Mouse (Mus musculus) heart, adult 8-10 months (tissue): ENCODE results near the gene Pdia6. TPM values are rescaled to one million over a fixed set of nuclear protein-coding genes. Genes with fewer than 3 reads are reported as not detected.
A peak's percentile ranks its signal among the peaks of the same experiment; 100 is the strongest.

Experiments
- DNase-seq: peaks from one replicate; pipeline ENCODE4 v3.0.0; 2022; ENCODE audit warnings: low spot score
- total RNA-seq, 4 experiments: library from RNA; stranded (reverse); gene quantifications; 2 replicates each; pipeline ENCODE4 v1.2.4; 2022

Pdia6 gene
- total RNA-seq, 4 experiments from 2014 or later = 84.8 to 109 (median 93.8) TPM

DNA sequence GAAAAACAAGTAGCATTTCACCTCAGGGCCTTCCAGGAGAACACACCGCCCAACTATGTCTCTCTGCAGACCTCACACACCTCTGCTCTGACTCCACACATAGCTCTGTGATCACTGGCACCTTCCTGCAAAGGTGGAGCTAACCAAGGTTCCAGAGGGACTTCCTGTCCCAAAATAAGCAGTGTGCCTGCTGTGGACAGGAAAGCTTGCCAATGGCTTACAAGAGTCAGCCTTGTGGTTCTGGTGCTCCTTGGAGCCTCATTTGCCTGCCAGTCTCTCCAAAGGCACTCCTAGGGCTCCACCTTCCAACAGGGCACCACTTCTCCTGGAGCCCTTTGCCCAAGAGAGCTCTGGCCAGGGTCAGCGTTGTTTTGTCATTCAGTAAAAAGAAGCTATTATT, 1.5 kb upstream of the Pdia6 start:
- no peak for DNase-seq

DNA sequence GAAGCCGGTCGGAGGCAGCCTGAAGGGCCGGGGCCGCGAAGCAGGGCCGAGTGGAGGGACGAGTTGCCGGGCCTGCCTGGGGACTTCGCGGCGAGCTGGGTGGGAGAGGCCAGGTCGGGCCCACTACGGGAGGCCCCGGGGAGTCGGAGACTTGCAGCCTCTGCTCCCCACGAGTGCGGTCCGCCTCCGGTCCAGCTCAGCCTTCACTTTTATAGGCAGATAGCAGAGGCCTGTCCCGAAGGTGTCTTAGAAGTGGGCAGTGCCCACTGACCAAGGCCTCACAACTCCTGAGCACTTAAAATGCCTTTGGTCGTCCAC, 287 bp downstream of the Pdia6 start:
- DNase-seq = no peak

DNA sequence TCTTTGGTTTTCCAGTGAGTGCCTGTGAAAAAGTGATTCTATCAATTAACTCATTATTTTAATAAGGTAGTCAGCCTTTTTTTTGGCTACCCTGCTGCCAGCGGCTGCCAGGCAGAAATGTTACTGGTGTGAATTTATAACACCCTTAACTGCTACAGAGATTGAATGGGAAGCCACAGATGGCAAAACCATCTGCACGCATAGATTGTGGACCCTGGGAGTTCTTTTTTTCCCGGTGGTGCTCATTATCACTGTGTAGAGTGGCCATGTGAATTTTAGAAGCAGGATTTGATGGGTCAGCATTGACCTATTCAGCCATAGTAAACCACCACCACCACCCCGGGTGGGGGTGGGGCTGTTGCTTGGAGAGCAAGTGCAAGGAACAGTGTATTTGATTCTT, 971 bp downstream of the Pdia6 start:
- DNase-seq = no peak

DNA sequence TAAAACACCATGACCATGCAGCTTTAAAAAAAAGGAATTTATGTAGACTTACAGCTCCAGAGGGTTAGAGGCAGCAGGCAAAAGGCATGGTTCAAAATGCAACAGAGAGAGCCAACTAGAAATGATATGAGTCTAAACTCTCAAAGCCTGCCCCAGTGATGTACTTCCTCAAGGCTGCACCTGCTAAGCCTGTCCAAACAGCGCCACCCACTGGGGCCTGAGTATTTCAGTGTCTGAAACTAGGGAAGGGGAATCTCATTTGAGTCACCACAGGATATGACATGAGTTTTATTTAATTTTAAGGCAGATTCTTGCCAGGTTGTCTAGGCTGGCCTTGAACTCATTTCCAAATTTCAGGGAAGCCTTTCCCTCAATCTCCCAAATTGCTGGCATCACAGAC, 4.9 kb downstream of the Pdia6 start:
- no peak for DNase-seq

DNA sequence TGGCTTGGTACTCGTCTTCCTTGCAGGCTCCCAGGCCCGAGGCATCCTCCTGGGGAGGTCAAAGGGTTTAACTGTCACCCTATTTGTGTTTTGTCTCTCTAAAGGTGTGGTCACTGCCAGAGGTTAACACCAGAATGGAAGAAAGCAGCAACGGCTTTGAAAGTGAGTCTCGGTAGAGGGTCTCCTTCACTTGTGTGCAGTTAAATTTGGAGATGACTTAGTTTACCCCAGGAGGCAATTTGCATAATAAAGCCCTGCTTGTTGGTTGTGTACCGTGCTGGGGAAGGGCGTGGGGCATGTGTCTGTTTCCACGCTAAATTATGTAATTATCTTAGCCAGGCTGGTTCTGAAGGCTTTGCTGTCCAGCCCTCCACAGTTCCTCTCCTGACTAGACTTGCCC, 7.5 kb downstream of the Pdia6 start:
- DNase-seq = no peak

DNA sequence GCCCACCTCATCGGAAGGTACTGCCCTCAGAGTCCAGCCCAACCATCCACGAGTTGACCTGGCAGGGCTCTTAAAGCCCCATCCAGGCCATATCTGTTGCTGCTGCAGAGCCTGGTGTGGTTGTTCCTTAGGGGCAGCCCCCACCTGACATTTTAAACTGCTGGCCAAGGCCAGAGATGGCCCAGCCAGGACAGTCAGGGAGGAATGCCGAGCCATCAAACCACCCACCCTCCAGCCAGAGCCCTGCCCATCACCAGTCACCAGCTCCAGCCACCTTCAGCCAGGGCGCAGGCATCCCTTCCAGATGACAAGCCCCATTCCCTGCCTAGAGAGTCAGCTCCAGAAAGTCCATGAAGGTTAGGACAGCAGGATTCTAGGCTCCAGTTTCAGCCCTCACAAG, 22.2 kb downstream of the Pdia6 start:
- no peak for DNase-seq

DNA sequence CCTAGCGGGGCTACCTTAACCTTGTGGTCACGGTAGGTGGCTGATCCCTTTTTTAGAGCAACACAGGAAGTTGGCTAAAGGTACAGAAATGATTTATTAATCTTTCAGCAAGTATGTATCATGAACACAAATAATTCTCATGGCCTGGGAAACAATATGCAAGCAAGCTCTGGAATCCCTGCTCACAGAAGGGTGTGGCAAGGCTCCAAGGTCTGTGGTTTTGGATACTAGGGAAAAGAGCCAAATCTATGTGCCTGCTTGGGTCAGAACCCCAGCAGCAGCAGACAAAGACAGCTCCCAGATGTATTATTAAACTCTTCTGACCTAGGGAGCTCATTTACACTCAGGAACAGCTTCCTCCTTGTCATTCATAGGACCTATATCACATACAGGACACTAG, 22.7 kb downstream of the Pdia6 start:
- no peak for DNase-seq

DNA sequence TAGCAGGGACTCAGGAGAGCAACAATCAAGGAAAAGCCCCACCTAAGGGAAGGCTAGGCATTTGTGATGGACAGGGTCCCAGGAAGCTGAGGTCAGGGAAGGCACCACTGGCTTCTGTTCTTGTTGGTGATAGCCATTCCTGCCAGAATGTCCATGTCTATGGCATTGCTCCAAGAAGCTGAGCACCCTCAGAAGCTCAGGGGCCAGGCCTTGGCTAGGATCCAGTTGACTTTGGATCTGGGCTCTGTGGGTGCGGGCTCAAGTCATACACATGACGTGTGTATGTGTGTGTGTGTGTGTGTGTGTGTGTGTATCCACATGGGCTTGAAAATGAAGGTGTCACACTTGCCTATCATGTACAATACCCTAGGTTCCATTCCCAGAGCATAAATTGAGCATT, 23.6 kb downstream of the Pdia6 start:
- no peak for DNase-seq

DNA sequence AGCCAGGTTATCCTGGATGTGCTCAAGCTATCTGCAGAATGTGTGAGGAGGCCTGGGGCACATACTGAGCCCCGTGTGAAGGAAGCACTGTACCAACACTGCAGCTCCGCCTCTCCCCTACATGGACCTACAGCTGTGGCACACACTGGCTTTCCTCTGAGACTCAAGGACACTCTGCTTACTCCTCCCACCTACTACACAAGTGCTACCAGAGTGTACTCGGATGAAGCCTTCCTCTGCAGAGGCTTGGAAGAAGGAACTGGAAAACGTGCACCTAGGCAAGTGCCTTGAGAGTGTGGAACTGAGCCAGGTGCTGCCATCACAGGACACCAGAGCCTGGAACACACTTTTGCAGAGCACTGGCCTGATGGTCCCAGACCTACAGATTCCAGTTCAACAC, 24.2 kb downstream of the Pdia6 start:
- DNase-seq = no peak

DNA sequence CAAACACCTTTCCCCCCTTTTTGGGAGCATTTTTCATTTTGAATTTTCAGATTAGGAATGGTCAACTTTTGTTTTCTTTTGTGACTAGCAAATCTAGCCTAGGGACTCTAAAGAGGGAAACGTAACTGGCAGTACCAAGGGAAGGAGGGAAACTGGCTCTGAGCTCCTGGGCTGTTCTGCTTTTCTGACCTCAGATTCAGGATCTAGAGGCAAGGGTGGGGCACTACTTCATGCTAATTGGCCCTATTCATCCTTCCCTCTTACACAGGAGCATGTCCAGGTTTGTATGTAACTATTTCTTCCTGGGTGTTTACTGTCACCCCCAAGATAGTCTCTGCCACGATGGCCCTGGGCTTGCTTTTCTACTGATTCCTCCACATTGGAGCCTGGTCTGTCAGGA, 30.6 kb downstream of the Pdia6 start:
- no peak for DNase-seq

DNA sequence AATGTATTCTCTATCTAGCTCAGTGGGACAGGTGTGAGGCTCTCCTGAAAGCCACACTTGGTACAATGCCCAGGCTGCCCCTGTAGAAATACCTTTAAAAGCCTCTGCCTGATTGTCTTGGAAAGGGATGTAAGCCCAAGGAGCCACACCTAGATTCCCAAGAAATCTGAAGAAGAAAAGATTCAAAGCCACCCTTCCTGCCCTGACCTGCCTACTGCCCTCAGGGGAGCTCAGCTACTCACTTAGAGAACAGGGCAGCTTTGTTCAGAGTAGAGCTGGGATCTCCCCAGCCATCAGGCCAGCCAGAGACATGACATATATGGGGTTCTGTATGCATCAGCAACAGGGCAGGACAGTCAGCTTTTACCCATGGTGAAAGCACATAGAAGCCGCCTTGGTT, 33.6 kb downstream of the Pdia6 start:
- no peak for DNase-seq

DNA sequence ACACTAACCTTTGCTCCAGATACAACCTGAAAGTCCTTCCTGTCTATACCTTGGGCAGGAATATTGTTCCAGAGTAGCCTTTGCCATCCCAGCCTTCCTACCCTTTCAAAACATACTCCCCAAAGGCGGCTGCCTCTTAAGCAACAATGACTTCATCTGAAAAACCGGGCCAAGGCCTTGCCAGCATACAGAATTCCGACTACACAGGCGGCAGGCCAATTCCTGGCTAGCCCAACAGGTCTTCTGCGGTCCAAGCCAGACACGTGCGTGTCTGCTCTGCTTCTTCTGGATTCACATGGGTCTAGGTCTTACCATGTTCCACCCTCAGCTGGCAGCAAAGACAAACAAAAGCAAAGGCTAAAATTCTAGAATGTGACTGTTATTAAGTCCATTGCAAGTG, 39.1 kb downstream of the Pdia6 start:
- peak; percentile 6 for DNase-seq

DNA sequence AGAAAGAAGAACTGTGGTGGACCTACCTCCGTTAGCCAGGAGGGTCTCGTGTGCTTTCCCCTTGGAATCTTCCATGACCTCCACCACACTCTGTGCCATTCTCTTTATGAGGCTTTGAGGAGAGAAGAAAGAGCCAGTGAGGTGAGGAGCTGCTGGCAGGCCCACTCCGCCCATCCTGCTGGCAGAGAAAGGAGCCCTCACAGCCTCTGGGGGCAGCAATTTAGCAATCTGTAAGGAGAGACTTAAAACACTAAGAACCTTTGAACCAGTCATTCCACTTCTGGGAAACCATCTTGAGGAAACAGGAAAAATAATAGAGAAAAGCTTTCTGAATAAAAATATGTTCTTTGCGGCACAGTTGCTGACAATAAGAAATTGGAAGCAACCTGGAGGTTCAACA, 41.9 kb downstream of the Pdia6 start:
- no peak for DNase-seq

DNA sequence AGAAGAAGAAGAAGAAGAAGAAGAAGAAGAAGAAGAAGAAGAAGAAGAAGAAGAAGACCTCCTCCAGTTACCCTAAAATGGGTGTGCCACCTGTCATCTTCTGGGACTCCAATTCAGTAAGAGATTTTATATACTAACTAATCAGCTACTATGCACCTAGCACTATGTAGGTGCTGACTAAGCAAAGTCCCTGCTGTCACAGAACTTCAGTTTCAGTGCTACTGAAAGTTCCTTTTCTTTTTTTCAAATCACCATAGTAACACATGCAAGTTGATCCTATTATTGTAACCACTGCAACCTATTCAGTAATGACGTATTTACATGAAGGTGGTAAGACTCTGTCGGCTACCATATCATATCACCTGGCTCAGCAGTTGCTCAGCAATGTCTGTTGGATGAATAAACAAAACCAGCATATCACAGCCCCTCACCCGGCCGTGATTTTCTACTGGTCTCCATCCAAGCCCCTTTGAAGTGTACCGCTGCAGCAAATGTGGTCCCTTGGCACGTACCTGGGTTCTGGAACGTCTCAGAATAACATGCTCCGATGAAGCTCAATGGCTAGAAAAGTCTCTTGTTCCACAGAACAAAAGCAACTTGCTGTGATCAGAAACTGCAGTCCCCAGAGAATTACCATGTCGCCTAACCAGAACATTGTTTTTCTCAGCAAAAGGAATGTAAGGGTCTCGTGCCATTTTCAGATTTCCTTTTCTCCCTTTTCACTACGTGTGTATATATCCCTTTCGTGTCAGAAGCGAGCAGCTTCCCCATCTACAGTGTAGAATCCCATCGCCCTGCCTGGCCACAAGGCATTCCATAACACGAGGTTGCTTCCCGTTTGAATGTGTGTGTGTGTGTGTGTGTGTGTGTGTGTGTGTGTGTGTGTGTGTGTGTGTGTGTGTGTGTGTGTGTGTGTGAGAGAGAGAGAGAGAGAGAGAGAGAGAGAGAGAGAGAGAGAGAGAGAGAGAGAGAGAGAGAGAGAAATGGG, 44.8 kb downstream of the Pdia6 start:
- no peak for DNase-seq

DNA sequence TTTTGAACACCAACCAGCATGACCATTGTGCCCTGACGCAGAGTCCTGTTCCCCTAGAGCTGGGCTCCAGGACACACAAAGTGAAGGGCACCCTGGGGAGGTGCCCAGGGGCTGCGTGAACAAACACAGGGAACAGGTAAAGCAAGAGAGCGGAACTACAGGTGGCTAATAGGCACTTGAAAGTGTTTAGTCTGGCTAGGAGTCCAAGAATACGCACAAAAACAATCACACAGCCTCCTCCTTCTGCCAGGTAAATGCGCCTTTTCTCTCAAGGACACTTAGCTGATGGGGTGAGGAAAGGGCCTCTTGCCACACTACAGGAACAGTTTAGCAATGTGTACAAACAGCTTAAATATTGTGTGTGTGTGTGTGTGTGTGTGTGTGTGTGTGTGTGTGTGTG, 49.8 kb downstream of the Pdia6 start:
- DNase-seq = no peak

DNA sequence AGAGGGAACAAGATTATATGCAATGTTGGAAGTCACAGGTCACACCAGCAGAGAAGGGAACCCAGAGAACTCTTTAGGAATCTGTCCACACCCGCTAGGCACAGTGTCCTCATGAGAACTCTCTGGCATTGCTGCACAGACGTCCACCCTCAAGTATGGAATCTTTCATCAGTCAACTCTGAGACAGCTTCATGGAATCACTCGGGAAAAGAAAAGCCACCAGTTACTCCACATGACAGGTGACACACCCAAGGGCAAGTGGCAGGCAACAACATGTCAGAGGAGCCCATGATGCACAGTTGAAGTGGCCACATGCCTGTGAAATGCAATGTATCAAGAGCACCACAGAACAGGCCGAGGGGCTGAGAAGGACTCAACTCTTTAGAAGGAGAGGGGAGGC, 51.6 kb downstream of the Pdia6 start:
- DNase-seq = no peak

DNA sequence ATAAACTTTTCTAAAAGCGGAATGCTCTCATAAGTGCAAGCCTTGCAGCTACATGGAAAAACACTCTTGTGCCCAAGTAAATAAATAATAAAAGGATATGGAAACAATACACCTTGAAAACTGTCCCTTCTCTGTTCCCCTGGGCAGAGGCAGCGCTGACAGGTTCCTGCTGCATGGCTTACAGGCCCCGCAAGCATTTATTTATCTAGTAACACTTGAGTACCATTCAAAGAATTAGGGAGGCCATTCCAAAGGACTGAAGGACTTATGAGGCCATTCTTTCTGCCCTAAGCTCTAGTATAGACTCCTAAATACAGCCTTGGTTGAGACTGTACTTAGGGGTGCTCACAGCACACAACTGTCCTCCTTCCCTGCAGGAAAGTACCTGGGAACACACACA, 52.1 kb downstream of the Pdia6 start:
- no peak for DNase-seq

DNA sequence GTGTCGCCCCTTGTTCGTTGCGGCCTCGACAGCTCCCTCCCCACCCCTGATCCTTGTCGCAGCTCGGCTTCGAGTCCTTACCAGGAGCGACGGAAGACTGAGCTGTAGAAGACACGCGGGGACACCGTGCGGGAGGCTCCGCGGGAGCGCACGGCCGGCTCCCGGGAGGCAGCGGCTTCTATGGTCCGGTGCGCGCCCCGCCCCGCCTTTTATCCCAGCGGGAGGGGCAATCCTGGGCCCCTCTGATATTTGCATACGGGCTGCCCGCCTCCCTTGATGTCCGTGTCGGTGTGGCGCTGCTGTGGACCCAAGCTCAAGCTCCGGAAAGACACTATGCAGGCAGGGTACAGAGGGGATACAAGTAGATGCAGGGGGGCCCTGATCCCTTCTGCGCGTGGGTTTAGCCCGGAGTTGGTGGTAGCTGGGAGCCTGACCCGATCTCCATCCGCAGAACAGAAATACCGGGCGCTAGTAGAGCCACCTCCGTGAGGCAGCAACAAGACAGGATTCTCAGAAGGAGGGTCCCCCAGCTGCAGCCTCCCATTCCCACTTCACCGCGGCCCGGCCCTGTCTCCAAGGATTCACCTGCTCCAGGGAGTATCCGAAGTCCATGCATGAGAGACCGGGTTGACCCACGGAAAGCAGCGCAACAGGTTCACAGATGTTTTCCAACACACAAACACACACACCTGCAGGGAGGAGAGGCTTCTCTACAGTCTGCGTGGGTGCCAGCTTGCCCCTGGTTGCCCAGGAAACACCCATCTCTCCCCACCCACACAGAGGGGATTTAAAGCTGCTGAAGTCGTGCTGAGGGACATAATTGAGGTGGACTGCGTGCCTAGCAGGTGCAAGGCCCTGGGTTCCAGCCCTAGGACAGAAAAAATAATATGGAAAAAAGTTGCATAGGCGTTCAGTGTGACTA, 58.5 kb downstream of the Pdia6 start:
- DNase-seq = no peak

DNA sequence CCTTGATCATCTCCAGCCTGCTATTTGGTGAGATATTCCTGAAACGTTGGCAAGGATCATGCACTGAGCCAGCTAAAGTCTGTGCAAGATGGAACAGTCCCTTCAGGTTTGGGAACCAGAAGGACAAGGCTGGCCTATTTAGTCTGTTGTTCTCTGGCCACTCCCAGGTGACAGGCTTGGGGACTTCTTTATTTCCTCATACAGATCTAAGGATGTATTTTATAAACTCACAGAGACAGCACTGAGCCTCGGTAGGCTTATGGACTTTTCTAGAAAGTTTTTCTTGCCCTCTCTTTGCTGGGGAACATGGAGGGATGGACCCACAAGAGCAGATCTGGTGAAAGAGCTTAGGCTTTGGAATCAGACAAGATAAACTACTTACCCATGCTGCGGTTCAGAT, 62.9 kb downstream of the Pdia6 start, which contains the start of gene Atp6v1c2:
Gene Atp6v1c2 (minus strand): TSS at position 101 of the 400 bp plus-strand sequence.
- DNase-seq = no peak

DNA sequence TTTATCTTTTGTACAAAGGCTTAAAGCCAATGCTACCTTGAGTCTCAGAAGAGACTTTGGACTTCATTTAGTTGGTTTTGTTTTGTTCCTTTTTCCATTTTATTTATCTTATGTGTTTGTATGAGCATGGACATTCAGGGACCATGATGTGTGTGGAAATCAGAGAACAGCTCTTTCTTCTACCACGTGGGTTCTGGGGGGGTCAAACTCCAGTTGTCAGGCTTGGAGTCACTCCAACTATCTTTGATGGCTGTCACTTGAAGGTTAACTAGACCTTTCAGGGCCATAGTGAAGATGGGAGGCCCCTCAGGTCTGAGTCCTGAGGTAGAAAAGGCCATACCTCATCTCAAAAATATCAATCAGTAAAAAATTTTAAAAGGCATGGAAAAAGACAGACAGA, 67.1 kb downstream of the Pdia6 start:
- DNase-seq = no peak
